Mouse (Mus musculus) embryonic facial prominence, embryonic 15.5 days (tissue): ENCODE data around the gene Fbxo48. TPM values are rescaled to one million over a fixed set of nuclear protein-coding genes. Genes with fewer than 3 reads are reported as not detected.

ENCODE experiments used
- ATAC-seq: fragments of 200-750 bp; cut with Nextera tagmentation; 2 replicates; pipeline ENCODE4 v1.8.0; 2017; ENCODE audit warnings: low read depth, moderate TSS enrichment; ENCODE audit not compliant: insufficient number of reproducible peaks, low FRiP score, low TSS enrichment
- H3K27ac ChIP-seq: fragments of 300-500 bp; sonication (generic); replicated peaks from 2 replicates; pipeline ENCODE4 v1.5.1; 2015; ENCODE audit warnings: mild to moderate bottlenecking, inconsistent platforms
- H3K27me3 ChIP-seq: fragments of 300-500 bp; sonication (generic); 2 replicates; pipeline ENCODE4 v1.6.1; 2015; ENCODE audit warnings: inconsistent platforms
- H3K36me3 ChIP-seq: fragments of 300-500 bp; sonication (generic); 2 replicates; pipeline ENCODE4 v1.6.1; 2015; ENCODE audit warnings: mild to moderate bottlenecking, inconsistent platforms
- H3K4me1 ChIP-seq: fragments of 300-500 bp; sonication (generic); 2 replicates; pipeline ENCODE4 v1.6.1; 2015; ENCODE audit warnings: inconsistent platforms
- H3K4me2 ChIP-seq: fragments of 300-500 bp; sonication (generic); replicated peaks from 2 replicates; pipeline ENCODE4 v1.6.1; 2015; ENCODE audit warnings: mild to moderate bottlenecking, inconsistent platforms
- H3K4me3 ChIP-seq: fragments of 300-500 bp; sonication (generic); replicated peaks from 2 replicates; pipeline ENCODE4 v1.5.1; 2015; ENCODE audit warnings: mild to moderate bottlenecking, inconsistent platforms
- H3K9ac ChIP-seq: fragments of 300-500 bp; sonication (generic); 2 replicates; pipeline ENCODE4 v1.6.1; 2015; ENCODE audit warnings: inconsistent platforms
- H3K9me3 ChIP-seq: fragments of 300-500 bp; sonication (generic); replicated peaks from 2 replicates; pipeline ENCODE4 v1.6.1; 2016; ENCODE audit warnings: inconsistent platforms
- WGBS: fragments of 180-500 bp; shearing (Covaris S2); methylation state at CpG from one replicate; pipeline ENCODE4 v1.1.7; 2015; 5-methylcytosine and 5-hydroxymethylcytosine counted together
- polyA plus RNA-seq: library from polyadenylated mRNA; unstranded; fragments of >200 nt; fragmentation: Nextera tagmentation; extraction: Ambion mirVana; gene quantifications from 2 replicates; pipeline ENCODE4 v1.2.1, GENCODE M21; 2015

Fbxo48 gene
- polyA plus RNA-seq, 1 experiment from 2014 or later, result 1.2 TPM

- Histone ChIP-seq H3K27me3 (no peaks in the 10 kb centered on the region), H3K9me3 (no peaks in the 10 kb centered on the region), H3K4me2 (no peak overlapping the region), H3K4me3 (no peak overlapping the region), H3K9ac (no peak overlapping the region), H3K36me3 (no peaks in the 10 kb centered on the region), H3K27ac (no peak overlapping the region), H3K4me1 (no peaks in the 10 kb centered on the region)
- WGBS, result 83% methylated on average over 3 of the region's 3 CpGs
- no peak for ATAC-seq
Observed at GRCm38 (mm10) chr11:16972027-16972426, 20.9 kb downstream of the Fbxo48 start.

GRCm38 (mm10) chr11:16973086-16973485 is 21.9 kb downstream of the Fbxo48 start:
- H3K9me3 ChIP-seq, result no peaks in the 10 kb centered on the region
- H3K27me3 ChIP-seq, result no peaks in the 10 kb centered on the region
- no peak overlapping the region for H3K4me2 ChIP-seq
- ATAC-seq, result no peak
- H3K4me3 ChIP-seq, result no peak overlapping the region
- no peak overlapping the region for H3K9ac ChIP-seq
- 92% methylated on average over 1 of the region's 1 CpGs for WGBS
- H3K27ac ChIP-seq, result no peak overlapping the region
- no peaks in the 10 kb centered on the region for H3K36me3 ChIP-seq
- no peaks in the 10 kb centered on the region for H3K4me1 ChIP-seq

DNA sequence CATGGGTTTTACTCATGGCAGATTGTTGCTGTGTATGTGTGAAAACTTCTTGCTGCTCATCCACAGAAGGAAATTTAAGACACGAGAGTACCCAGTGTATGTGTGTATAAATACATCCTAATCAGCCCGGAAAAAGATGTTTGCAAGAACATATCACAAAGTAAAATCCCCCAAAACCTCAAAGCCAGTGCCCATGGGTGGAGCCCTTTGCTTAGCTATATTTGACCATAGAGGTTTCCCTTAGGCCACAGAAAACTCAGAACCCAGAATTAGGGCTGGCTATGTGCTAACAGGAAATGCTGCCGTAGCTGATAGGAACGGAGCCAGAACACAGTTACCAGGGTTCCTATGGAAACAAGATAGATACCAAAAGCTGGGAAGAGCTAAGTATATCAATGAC is 25.8 kb downstream of the Fbxo48 start:
- Histone ChIP-seq H3K4me2 (no peak overlapping the region), H3K36me3 (no peaks in the 10 kb centered on the region), H3K9ac (no peak overlapping the region), H3K4me3 (no peak overlapping the region), H3K27ac (no peak overlapping the region), H3K9me3 (no peaks in the 10 kb centered on the region), H3K4me1 (no peaks in the 10 kb centered on the region), H3K27me3 (no peaks in the 10 kb centered on the region)
- 73% methylated on average over 4 of the region's 4 CpGs for WGBS
- no peak for ATAC-seq

DNA sequence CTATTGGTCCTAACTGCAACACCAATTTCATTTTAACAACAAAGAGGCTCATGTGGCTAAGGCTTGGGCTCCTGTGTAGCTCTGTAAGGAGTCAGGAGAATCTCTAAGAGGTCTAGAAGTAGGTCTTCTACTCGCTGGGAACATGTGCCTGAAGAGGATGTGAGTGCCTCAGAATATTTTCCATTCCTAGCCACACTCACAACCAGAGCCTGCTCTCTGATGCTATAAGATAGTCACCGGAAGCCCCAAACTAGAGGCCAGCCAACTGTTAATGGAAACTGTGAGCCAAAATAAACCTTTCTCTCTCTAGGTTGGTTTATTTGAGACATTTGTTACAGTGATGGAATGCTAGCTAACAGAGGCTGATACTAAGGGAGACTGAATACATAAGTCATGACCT is 26.4 kb downstream of the Fbxo48 start:
- no peaks in the 10 kb centered on the region for H3K36me3 ChIP-seq
- no peak overlapping the region for H3K27ac ChIP-seq
- no peaks in the 10 kb centered on the region for H3K9me3 ChIP-seq
- H3K4me3 ChIP-seq, result no peak overlapping the region
- H3K27me3 ChIP-seq, result no peaks in the 10 kb centered on the region
- ATAC-seq, result no peak
- no peak overlapping the region for H3K9ac ChIP-seq
- 69% methylated on average over 2 of the region's 2 CpGs for WGBS
- no peak overlapping the region for H3K4me2 ChIP-seq
- no peaks in the 10 kb centered on the region for H3K4me1 ChIP-seq

GRCm38 (mm10) chr11:16978161-16978707 is 27.1 kb downstream of the Fbxo48 start:
- no peak overlapping the region for H3K27ac ChIP-seq
- WGBS, result 85% methylated on average over 5 of the region's 5 CpGs
- no peaks in the 10 kb centered on the region for H3K27me3 ChIP-seq

DNA sequence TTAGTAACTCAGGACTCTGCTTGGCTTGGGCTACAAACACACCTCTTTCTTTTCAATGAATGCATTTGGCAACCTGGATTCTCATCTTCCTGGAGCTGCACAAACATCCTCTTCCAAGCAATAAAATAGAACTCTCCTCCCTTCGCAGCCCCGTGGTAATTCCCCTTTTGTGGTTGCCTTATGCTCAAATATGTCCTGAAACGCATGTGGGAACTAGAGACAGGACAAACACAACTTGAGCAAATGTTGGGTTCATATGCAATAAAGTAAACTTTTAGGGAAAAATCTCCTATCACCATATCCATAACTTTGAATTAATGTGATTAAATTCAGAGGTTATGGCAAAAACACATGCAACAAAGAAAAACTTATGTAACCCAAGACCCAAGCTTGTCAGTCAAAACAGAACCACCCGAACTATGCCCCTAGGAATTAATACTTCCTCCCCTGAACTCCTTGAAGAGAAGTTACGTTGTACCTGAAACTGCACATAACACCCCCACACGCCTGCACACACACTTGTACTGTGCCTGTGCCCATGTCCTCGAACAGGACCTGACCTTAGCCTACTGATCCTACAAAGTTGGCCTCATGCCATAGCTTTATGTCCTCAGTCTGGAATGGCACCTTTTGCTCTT is 35.5 kb downstream of the Fbxo48 start:
- Histone ChIP-seq H3K4me1 (no peaks in the 10 kb centered on the region), H3K27me3 (no peaks in the 10 kb centered on the region), H3K27ac (no peak overlapping the region), H3K36me3 (no peaks in the 10 kb centered on the region), H3K9me3 (no peaks in the 10 kb centered on the region), H3K4me2 (no peak overlapping the region), H3K4me3 (no peak overlapping the region), H3K9ac (no peak overlapping the region)
- no peak for ATAC-seq
- 73% methylated on average over 7 of the region's 7 CpGs for WGBS

More at GRCm38 (mm10) chr11:16978161-16978707, 27.1 kb downstream of the Fbxo48 start:
- no peaks in the 10 kb centered on the region for H3K36me3 ChIP-seq
- no peak overlapping the region for H3K9ac ChIP-seq
- H3K4me2 ChIP-seq, result no peak overlapping the region
- H3K9me3 ChIP-seq, result no peaks in the 10 kb centered on the region
- no peak overlapping the region for H3K4me3 ChIP-seq
- ATAC-seq, result no peak
- H3K4me1 ChIP-seq, result no peaks in the 10 kb centered on the region

GRCm38 (mm10) chr11:16987745-16988328 is 36.7 kb downstream of the Fbxo48 start:
- WGBS, result 75% methylated on average over 6 of the region's 6 CpGs
- H3K27ac ChIP-seq, result no peak overlapping the region

DNA sequence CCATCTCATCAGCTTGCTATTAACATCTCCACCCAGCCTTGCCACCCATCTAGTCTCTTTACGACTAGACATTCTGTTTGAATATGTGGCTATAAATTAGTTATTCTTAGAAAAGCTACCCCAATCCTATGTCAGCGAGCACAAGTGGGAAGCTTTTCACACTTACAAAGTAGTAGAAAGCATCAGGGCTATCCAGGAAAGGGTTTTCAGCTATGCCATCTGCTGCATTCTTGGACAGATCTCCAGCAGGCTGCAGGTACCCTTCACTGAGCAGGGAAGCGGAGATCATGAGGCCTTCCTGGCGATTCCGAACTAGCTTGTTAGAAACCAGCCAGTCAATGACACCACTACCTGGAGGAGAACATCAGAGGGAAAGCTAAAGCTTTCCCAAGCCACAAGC is 38.7 kb downstream of the Fbxo48 start:
- WGBS, result 90% methylated on average over 5 of the region's 5 CpGs
- no peak overlapping the region for H3K27ac ChIP-seq
- H3K36me3 ChIP-seq, result no peaks in the 10 kb centered on the region
- H3K9ac ChIP-seq, result no peak overlapping the region
- no peaks in the 10 kb centered on the region for H3K27me3 ChIP-seq
- H3K9me3 ChIP-seq, result no peaks in the 10 kb centered on the region
- no peaks in the 10 kb centered on the region for H3K4me1 ChIP-seq
- no peak overlapping the region for H3K4me3 ChIP-seq
- no peak for ATAC-seq
- H3K4me2 ChIP-seq, result no peak overlapping the region

More at GRCm38 (mm10) chr11:16987745-16988328, 36.7 kb downstream of the Fbxo48 start:
- ATAC-seq, result no peak
- Histone ChIP-seq H3K9me3 (no peaks in the 10 kb centered on the region), H3K4me3 (no peak overlapping the region), H3K4me1 (no peaks in the 10 kb centered on the region), H3K36me3 (no peaks in the 10 kb centered on the region), H3K9ac (no peak overlapping the region), H3K4me2 (no peak overlapping the region), H3K27me3 (no peaks in the 10 kb centered on the region)

DNA sequence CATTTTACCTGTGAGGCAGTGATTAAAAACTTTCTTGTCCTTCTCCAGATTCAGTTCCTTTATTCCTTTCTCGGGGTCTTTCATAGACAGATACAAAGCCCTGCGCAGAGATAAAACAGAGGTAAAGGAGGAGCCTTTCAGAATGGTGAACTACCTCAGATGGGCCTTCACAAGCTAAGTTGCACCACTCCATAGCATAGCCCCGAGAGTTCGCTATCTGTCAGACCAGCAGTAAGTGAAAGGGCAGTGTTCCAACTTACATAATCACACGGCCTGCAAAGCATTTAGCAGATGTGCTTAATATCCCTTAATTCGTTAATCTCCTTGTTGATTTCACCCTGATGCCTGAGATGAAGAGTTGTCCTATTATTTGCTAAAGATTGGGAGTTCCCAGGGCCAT is 41.7 kb downstream of the Fbxo48 start:
- Histone ChIP-seq H3K9me3 (no peaks in the 10 kb centered on the region), H3K9ac (no peak overlapping the region), H3K4me3 (no peak overlapping the region), H3K27me3 (no peaks in the 10 kb centered on the region), H3K4me1 (no peaks in the 10 kb centered on the region), H3K27ac (no peak overlapping the region), H3K36me3 (no peaks in the 10 kb centered on the region), H3K4me2 (no peak overlapping the region)
- WGBS, result 77% methylated on average over 6 of the region's 6 CpGs
- no peak for ATAC-seq

GRCm38 (mm10) chr11:16996818-16997217 is 45.6 kb downstream of the Fbxo48 start:
- H3K9ac ChIP-seq, result no peak overlapping the region
- no peak overlapping the region for H3K4me3 ChIP-seq
- H3K4me1 ChIP-seq, result no peaks in the 10 kb centered on the region
- H3K36me3 ChIP-seq, result no peaks in the 10 kb centered on the region
- no peaks in the 10 kb centered on the region for H3K27me3 ChIP-seq
- no peak for ATAC-seq
- no peak overlapping the region for H3K4me2 ChIP-seq
- H3K9me3 ChIP-seq, result no peaks in the 10 kb centered on the region
- no peak overlapping the region for H3K27ac ChIP-seq

GRCm38 (mm10) chr11:16997465-16997864 is 46.3 kb downstream of the Fbxo48 start:
- no peaks in the 10 kb centered on the region for H3K27me3 ChIP-seq
- H3K9me3 ChIP-seq, result no peaks in the 10 kb centered on the region
- no peak overlapping the region for H3K27ac ChIP-seq
- no peaks in the 10 kb centered on the region for H3K4me1 ChIP-seq
- no peak for ATAC-seq
- H3K36me3 ChIP-seq, result no peaks in the 10 kb centered on the region
- no peak overlapping the region for H3K4me3 ChIP-seq
- no peak overlapping the region for H3K4me2 ChIP-seq
- no peak overlapping the region for H3K9ac ChIP-seq

DNA sequence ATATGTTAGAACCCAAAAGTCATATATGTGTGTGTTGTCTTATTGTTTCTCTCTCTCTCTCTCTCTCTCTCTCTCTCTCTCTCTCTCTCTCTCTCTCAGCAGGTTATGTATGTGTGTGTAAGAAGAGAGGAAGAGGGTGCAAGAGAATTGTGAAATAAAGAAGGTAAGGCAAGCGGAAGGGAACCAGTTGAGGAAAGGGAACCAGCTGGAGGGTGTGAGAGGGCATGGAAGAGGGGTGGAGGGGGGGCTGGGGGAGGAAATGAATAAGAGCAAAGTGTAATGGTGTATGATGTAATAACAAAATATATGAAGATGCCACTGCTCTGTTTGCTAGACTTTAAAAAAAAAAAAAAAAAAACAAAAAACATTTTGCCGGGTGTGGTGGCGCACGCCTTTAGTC is 48.2 kb downstream of the Fbxo48 start:
- Histone ChIP-seq H3K4me2 (no peak overlapping the region), H3K9ac (no peak overlapping the region), H3K27ac (no peak overlapping the region), H3K9me3 (no peaks in the 10 kb centered on the region), H3K4me3 (no peak overlapping the region), H3K27me3 (no peaks in the 10 kb centered on the region), H3K36me3 (no peaks in the 10 kb centered on the region), H3K4me1 (no peaks in the 10 kb centered on the region)
- no peak for ATAC-seq
- WGBS, result 91% methylated on average over 4 of the region's 4 CpGs
